Mouse (Mus musculus) heart, adult 2 months (tissue): ENCODE data around the gene Magi2. TPM values are rescaled to one million over a fixed set of nuclear protein-coding genes. Genes with fewer than 3 reads are reported as not detected.

Experiments
- DNase-seq, 2 experiments: peaks; one replicate each; pipeline ENCODE4 v3.0.0; 2021
- H3K27ac ChIP-seq: fragments of 200-600 bp; 2 replicates; pipeline ENCODE4 v1.8.1; 2022
- H3K27me3 ChIP-seq: fragments of 200-500 bp; 2 replicates; pipeline ENCODE4 v1.6.1; 2012; ENCODE audit warnings: mild to moderate bottlenecking, low read length, inconsistent platforms, mixed read lengths; ENCODE audit not compliant: control insufficient read depth, insufficient read depth
- H3K36me3 ChIP-seq: fragments of 200-500 bp; 2 replicates; pipeline ENCODE4 v1.6.1; 2012; ENCODE audit warnings: low read length, inconsistent platforms; ENCODE audit not compliant: control insufficient read depth, insufficient read depth
- H3K4me1 ChIP-seq: fragments of 200-500 bp; 2 replicates; pipeline ENCODE4 v1.6.1; 2011; ENCODE audit warnings: low read length; ENCODE audit not compliant: control insufficient read depth, insufficient read depth
- H3K4me3 ChIP-seq: fragments of 200-600 bp; 2 replicates; pipeline ENCODE4 v1.8.1; 2022
- H3K79me2 ChIP-seq: fragments of 200-500 bp; replicated peaks from 2 replicates; pipeline ENCODE4 v1.6.1; 2012; ENCODE audit warnings: mild to moderate bottlenecking, inconsistent platforms, low read length, moderate library complexity, mixed read lengths; ENCODE audit not compliant: control insufficient read depth, insufficient read depth
- H3K9ac ChIP-seq: fragments of 200-500 bp; 2 replicates; pipeline ENCODE4 v1.6.1; 2012; ENCODE audit warnings: low read depth, mild to moderate bottlenecking, control low read depth, inconsistent platforms, low read length, mixed read lengths
- CTCF ChIP-seq: fragments of 200-600 bp; IDR thresholded peaks from 2 replicates; pipeline ENCODE4 v1.8.1; 2022; ENCODE audit warnings: antibody characterized with exemption, mild to moderate bottlenecking, moderate library complexity
- EP300 ChIP-seq: fragments of 200-500 bp; IDR thresholded peaks from 2 replicates; pipeline ENCODE4 v1.6.1; 2011; ENCODE audit warnings: low read depth, low read length, control low read depth; ENCODE audit not compliant: insufficient read depth
- POLR2A ChIP-seq: fragments of 200-500 bp; IDR thresholded peaks from 2 replicates; pipeline ENCODE4 v1.6.1; 2011; ENCODE audit warnings: mild to moderate bottlenecking, low read depth, low read length, control low read depth; ENCODE audit not compliant: insufficient read depth
- WGBS: fragments of 180-500 bp; shearing (Covaris S2); methylation state at CpG from one replicate; pipeline ENCODE4 v1.1.7; 2018; 5-methylcytosine and 5-hydroxymethylcytosine counted together
- intact Hi-C: fragments of 180-260 bp; cut with DNase I; formaldehyde crosslinking; loops from one replicate; pipeline ENCODE4 v1.15.1; 2025
- polyA plus RNA-seq: library from polyadenylated mRNA; depleted of rRNA; stranded (reverse); fragments of >200 nt; gene quantifications from 2 replicates; pipeline ENCODE4 v1.2.3, GENCODE M21; 2012
- total RNA-seq, 2 experiments: library from RNA; stranded (reverse); gene quantifications; 2 replicates each; pipeline ENCODE4 v1.2.3; 2021

The Magi2 gene
- total and polyA plus RNA-seq, 3 experiments, result 2.0 to 8.2 (median 7.0) TPM

DNA sequence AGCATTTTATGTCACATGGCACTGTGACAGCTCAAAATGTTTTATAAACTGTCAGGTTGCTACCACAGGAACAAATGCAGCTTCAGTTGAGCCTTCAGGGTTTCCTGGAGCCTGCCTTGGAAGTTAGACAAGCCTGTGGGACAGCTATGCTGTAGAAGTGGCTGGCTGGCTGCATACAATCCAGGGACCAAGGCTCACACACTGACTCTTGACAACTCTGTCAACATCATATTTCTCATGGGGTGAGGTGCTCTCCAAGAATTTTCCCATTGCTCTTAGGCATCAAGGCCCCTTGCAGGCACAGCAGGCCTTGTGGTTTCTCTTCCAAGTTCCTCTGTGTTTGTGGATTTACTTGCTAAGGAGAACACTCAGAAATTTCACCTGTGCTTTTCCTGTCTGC is 1107.7 kb downstream of the Magi2 start:
- no peaks in the 10 kb centered on the region for H3K27me3 ChIP-seq
- DNase-seq, result no peak
- H3K27ac ChIP-seq, result no peak overlapping the region
- no peaks in the 10 kb centered on the region for H3K4me1 ChIP-seq
- H3K36me3 ChIP-seq, result no peaks in the 10 kb centered on the region
- H3K4me3 ChIP-seq, result no peak overlapping the region
- H3K79me2 ChIP-seq, result no peaks in the 10 kb centered on the region
- TF ChIP-seq CTCF (no peak), POLR2A (no peak), EP300 (no peak)
- intact Hi-C loops, result no loop called here
- H3K9ac ChIP-seq, result no peak overlapping the region

DNA sequence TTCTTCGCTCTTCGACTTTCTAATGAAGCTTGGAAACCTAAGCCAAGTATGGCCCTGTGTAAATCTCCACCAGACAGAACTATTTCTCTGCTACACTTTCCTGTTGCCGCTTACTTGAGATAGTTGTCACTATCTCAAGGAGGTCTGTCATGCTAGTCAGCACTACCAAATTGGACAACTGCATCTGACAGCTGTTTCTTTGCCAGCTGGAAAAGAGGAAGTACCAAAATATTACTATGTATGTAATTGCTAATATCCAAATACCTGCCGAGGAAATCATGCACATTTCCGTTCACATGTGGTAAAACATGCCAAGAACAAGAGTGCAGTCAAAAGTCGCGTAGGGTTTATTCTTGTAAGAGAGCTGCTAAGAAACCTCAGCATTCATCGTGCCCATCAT is 1126.1 kb downstream of the Magi2 start:
- WGBS, result 75% methylated on average over 8 of the region's 8 CpGs
- Histone ChIP-seq H3K4me1 (no peaks in the 10 kb centered on the region), H3K9ac (no peak overlapping the region), H3K4me3 (no peak overlapping the region), H3K27ac (no peak overlapping the region), H3K36me3 (no peaks in the 10 kb centered on the region), H3K27me3 (no peaks in the 10 kb centered on the region), H3K79me2 (no peaks in the 10 kb centered on the region)
- intact Hi-C loops, result no loop called here
- no peak for DNase-seq
- TF ChIP-seq EP300 (no peak), CTCF (no peak), POLR2A (no peak)

DNA sequence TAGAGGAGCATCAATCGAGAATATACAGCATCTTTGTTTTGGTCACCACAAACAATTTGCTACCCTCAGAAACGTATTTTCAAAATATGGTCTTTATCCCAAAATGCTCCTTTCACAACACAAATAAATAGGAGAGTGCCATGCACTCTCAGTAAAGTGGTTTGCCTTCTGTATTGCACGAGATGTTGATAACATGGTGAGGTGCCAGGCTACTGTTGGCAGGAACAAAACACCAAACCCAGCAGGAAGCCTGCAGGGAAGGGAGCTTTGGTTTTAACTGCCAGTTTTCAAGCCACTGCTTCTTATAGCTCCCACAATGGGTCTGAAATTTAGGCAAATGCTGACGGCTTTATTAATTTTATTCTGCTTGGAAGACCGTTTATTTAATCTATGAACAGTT is 1131.6 kb downstream of the Magi2 start:
- no peak overlapping the region for H3K27ac ChIP-seq
- no peaks in the 10 kb centered on the region for H3K36me3 ChIP-seq
- 48% methylated on average over 5 of the region's 5 CpGs for WGBS
- no peak overlapping the region for H3K9ac ChIP-seq
- DNase-seq, result no peak
- intact Hi-C loops, result no loop called here
- H3K27me3 ChIP-seq, result no peaks in the 10 kb centered on the region
- H3K4me3 ChIP-seq, result no peak overlapping the region
- H3K4me1 ChIP-seq, result no peaks in the 10 kb centered on the region
- no peaks in the 10 kb centered on the region for H3K79me2 ChIP-seq
- TF ChIP-seq POLR2A (no peak), EP300 (no peak), CTCF (no peak)

DNA sequence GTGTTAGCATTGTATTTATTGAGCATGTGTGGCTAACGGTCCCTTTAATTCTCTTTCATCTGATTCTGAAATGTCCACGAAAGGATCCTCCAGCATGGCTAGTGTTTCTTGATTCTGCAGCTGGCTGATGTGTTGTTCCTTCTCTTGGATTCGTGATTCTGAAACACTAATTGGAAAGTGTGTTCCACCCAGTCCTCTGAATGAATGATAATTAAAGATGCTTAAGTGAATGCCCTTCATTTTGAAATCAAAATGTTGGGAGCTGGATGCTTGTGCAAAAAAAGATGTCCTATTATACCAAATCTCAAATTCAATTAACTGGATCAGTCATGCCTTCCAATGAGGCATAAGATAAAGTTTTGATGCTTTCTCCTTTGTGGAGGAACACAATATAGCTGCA is 1132.2 kb downstream of the Magi2 start:
- Histone ChIP-seq H3K27ac (no peak overlapping the region), H3K27me3 (no peaks in the 10 kb centered on the region), H3K9ac (no peak overlapping the region), H3K4me3 (no peak overlapping the region), H3K4me1 (no peaks in the 10 kb centered on the region), H3K36me3 (no peaks in the 10 kb centered on the region), H3K79me2 (no peaks in the 10 kb centered on the region)
- intact Hi-C loops, result no loop called here
- no peak for DNase-seq
- WGBS, result 73% methylated on average over 3 of the region's 3 CpGs
- TF ChIP-seq EP300 (no peak), POLR2A (no peak), CTCF (no peak)

DNA sequence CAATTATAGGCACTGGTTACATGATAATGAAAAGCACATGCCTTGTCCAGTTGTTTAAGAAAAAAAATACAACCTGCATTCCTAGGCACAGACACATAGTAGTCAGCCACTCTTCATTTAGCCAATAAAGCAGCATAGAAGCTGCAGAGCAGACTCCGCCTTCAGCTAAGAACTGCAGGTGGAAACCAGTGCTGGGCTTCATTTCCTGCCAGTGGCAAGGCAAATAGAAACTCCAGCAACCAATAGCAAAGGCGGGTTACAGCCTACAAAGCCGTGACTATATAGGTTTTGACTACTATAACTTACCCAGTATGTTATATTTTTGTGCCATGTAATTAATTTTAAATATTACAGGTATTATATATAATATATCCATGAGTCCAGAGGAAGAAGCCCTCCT is 1135.3 kb downstream of the Magi2 start:
- Histone ChIP-seq H3K36me3 (no peaks in the 10 kb centered on the region), H3K79me2 (no peaks in the 10 kb centered on the region), H3K27me3 (no peaks in the 10 kb centered on the region), H3K4me1 (no peaks in the 10 kb centered on the region), H3K9ac (no peak overlapping the region), H3K27ac (no peak overlapping the region), H3K4me3 (no peak overlapping the region)
- WGBS, result 79% methylated on average over 3 of the region's 3 CpGs
- intact Hi-C loops, result no loop called here
- TF ChIP-seq POLR2A (no peak), EP300 (no peak), CTCF (no peak)
- no peak for DNase-seq

DNA sequence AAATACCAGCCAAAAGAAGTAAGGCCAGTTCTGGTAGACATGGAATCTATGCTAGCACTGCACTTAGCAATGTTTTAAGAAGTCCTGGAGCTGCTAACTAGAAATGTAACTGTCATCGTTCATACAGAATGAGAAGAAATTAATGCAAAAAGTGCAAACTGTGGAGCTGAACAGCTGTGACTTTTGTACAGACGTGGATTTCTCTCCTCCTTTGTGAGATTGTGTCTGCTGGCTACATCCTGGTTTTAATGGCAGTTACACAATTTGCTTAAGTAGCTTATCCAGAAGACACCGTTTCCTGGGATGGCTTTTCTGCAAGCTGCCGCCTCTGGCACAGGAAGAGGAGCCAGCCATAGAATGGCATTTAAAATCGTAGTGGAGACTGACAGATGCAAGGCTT is 1136.4 kb downstream of the Magi2 start:
- DNase-seq, result no peak
- Histone ChIP-seq H3K27ac (no peak overlapping the region), H3K4me3 (no peak overlapping the region), H3K27me3 (no peaks in the 10 kb centered on the region), H3K4me1 (no peaks in the 10 kb centered on the region), H3K9ac (no peak overlapping the region), H3K36me3 (no peaks in the 10 kb centered on the region), H3K79me2 (no peaks in the 10 kb centered on the region)
- intact Hi-C loops, result no loop called here
- TF ChIP-seq POLR2A, result no peak
- WGBS, result 44% methylated on average over 5 of the region's 5 CpGs

DNA sequence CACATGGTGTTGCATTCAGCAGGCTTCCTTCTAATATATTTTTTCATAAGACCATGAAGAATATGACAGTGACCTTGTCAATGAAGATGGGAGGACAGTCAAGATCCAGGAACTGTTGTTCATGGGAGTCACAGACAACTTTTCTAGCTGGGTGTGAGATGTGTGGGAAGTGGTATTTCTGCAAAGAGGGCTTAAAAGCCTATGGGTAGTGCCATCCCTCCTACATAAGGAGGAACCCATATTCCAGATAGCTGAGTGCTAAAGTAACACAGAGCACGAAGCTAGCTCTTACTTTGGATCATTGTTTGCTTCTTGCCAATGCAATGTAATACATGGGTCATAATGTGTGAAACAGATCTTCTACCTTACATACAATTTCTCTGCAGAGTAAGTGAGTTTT is 1146.8 kb downstream of the Magi2 start:
- Histone ChIP-seq H3K9ac (no peak overlapping the region), H3K4me1 (no peaks in the 10 kb centered on the region), H3K4me3 (no peak overlapping the region), H3K79me2 (no peaks in the 10 kb centered on the region), H3K27ac (no peak overlapping the region), H3K27me3 (no peaks in the 10 kb centered on the region), H3K36me3 (no peaks in the 10 kb centered on the region)
- TF ChIP-seq EP300, result no peak
- TF ChIP-seq CTCF, result no peak
- TF ChIP-seq POLR2A, result no peak
- WGBS, result 56% methylated on average over 1 of the region's 1 CpGs
- DNase-seq, result no peak
- intact Hi-C loops, result no loop called here
